Mouse (Mus musculus) hindbrain, embryonic 13.5 days (tissue): ENCODE measurements around the gene Nts. TPM values are rescaled to one million over a fixed set of nuclear protein-coding genes. Genes with fewer than 3 reads are reported as not detected.
"Not testable (repeated sequence)": the region's sequence is repeated elsewhere in the genome, so short reads cannot be mapped to it uniquely, and the experiment has no call there.

Source experiments
- ATAC-seq: fragments of 200-750 bp; cut with Nextera tagmentation; 2 replicates; pipeline ENCODE4 v1.8.0; 2017; ENCODE audit warnings: moderate TSS enrichment; ENCODE audit not compliant: low FRiP score
- H3K27ac ChIP-seq: fragments of 300-500 bp; sonication (generic); 2 replicates; pipeline ENCODE4 v1.5.1; 2015; ENCODE audit warnings: inconsistent platforms, mild to moderate bottlenecking, moderate library complexity
- H3K27me3 ChIP-seq: fragments of 300-500 bp; sonication (generic); 2 replicates; pipeline ENCODE4 v1.6.1; 2015; ENCODE audit warnings: mild to moderate bottlenecking, inconsistent platforms
- H3K36me3 ChIP-seq: fragments of 300-500 bp; sonication (generic); 2 replicates; pipeline ENCODE4 v1.6.1; 2015; ENCODE audit warnings: mild to moderate bottlenecking, inconsistent platforms
- H3K4me1 ChIP-seq: fragments of 300-500 bp; sonication (generic); replicated peaks from 2 replicates; pipeline ENCODE4 v1.6.1; 2015; ENCODE audit warnings: inconsistent platforms
- H3K4me2 ChIP-seq: fragments of 300-500 bp; sonication (generic); 2 replicates; pipeline ENCODE4 v1.6.1; 2015; ENCODE audit warnings: inconsistent platforms, mild to moderate bottlenecking, moderate library complexity
- H3K4me3 ChIP-seq: fragments of 300-500 bp; sonication (generic); 2 replicates; pipeline ENCODE4 v1.5.1; 2015; ENCODE audit warnings: mild to moderate bottlenecking, inconsistent platforms
- H3K9ac ChIP-seq: fragments of 300-500 bp; sonication (generic); 2 replicates; pipeline ENCODE4 v1.6.1; 2015; ENCODE audit warnings: mild to moderate bottlenecking, inconsistent platforms
- H3K9me3 ChIP-seq: fragments of 300-500 bp; sonication (generic); 2 replicates; pipeline ENCODE4 v1.6.1; 2016; ENCODE audit warnings: inconsistent platforms
- WGBS: fragments of 180-500 bp; shearing (Covaris S2); methylation state at CpG from one replicate; pipeline ENCODE4 v1.1.7; 2015; 5-methylcytosine and 5-hydroxymethylcytosine counted together
- polyA plus RNA-seq: library from polyadenylated mRNA; unstranded; fragments of >200 nt; fragmentation: Nextera tagmentation; extraction: Ambion mirVana; gene quantifications from 2 replicates; pipeline ENCODE4 v1.2.1, GENCODE M21; 2015

The Nts gene
- polyA plus RNA-seq, 1 experiment from 2014 or later = 3.9 TPM

DNA sequence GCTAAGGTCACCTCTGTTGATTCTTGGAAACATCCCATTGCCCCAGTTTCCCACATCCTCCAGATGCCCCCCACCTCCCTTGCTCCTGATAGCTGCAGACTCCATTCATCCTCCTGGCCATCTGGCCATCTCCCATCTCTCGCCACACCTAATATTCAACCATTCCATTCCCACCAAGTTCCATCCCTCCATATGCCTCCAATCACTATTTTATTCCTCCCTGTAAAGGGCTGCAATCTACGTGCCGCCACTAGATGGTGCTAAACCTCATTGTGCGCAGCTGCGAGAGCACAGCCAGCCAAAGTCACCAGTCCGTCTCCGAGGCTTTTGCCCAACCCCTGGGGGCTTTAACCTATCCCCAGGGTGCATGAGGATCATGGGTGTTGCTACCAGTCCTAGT is 55.2 kb downstream of the Nts start:
- ATAC-seq = peak; percentile 46; the same call in 1 of the 2 replicates
- H3K9me3 ChIP-seq, H3K4me3 ChIP-seq, H3K4me2 ChIP-seq, H3K4me1 ChIP-seq, H3K27ac ChIP-seq, H3K36me3 ChIP-seq, H3K27me3 ChIP-seq, H3K9ac ChIP-seq: not testable (repeated sequence)
- 3% methylated on average over 7 of the region's 7 CpGs for WGBS

Other genes with a start within 250 kb of the Nts start
- 1.5 and 2.6 TPM in 2 replicates for gene Rassf9, start 21.7 kb upstream of the Nts start, polyA plus RNA-seq